Mouse (Mus musculus): ENCODE results near the gene Rhog. TPM values are rescaled to one million over a fixed set of nuclear protein-coding genes. Genes with fewer than 3 reads are reported as not detected.
"Not testable (repeated sequence)": the region's sequence is repeated elsewhere in the genome, so short reads cannot be mapped to it uniquely, and the experiment has no call there.

Gene Rhog
- polyA plus RNA-seq, 1 experiment from 2014 or later, result 15.1 TPM

GRCm38 (mm10) chr7:102267113-102267579 is 11.3 kb upstream of the Rhog start:
- under 1% methylated on average over 34 of the region's 34 CpGs for WGBS

GRCm38 (mm10) chr7:102266401-102267042 is 10.7 kb upstream of the Rhog start:
- 52% methylated on average over 14 of the region's 14 CpGs for WGBS
- H3K36me3 ChIP-seq (replicated peaks), result no peaks in the 10 kb centered on the region
- peak overlapping the region; percentile 63 for H3K4me3 ChIP-seq
- no peak overlapping the region for H3K27ac ChIP-seq
- H3K4me1 ChIP-seq, result peaks cover 20% of the 10 kb centered on the region
- H3K4me2 ChIP-seq, result peak overlapping the region; percentile 90
- ATAC-seq (replicated peaks), result peak; percentile 55
- no peaks in the 10 kb centered on the region; the same call in 1 of the 2 replicates for H3K27me3 ChIP-seq (replicated peaks)
- no peak overlapping the region for H3K9ac ChIP-seq
- H3K9me3 ChIP-seq, result no peaks in the 10 kb centered on the region

More at GRCm38 (mm10) chr7:102267113-102267579, 11.3 kb upstream of the Rhog start:
- no peaks in the 10 kb centered on the region for H3K36me3 ChIP-seq (replicated peaks)
- peak; percentile 93 for ATAC-seq (replicated peaks)
- H3K4me1 ChIP-seq, result peaks cover 20% of the 10 kb centered on the region
- H3K27ac ChIP-seq, result peak overlapping the region; percentile 43; the same call in 1 of the 2 replicates
- H3K4me2 ChIP-seq, result peak overlapping the region; percentile 90
- peak overlapping the region; percentile 63 for H3K4me3 ChIP-seq
- H3K9ac ChIP-seq, result peak overlapping the region; percentile 46
- H3K9me3 ChIP-seq, result no peaks in the 10 kb centered on the region
- no peaks in the 10 kb centered on the region; the same call in 1 of the 2 replicates for H3K27me3 ChIP-seq (replicated peaks)

DNA sequence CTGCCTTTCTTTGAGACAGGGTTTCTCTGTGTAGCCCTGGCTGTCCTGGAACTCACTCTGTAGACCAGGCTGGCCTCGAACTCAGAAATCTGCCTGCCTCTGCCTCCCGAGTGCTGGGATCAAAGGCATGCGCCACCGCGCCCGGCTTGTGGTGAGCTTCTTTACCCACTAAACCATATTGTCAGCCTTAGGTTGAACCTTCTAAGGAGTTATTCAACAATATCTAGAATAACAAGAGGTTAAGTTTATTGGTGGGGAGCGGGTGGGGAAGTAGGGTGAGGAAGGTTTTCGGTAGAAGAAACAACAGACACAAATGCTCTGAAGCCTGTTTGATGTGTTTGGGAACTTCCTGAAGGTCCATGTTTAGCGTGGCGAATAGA is 10.2 kb upstream of the Rhog start:
- H3K36me3 ChIP-seq (replicated peaks); H3K4me2 ChIP-seq; H3K9me3 ChIP-seq; H3K9ac ChIP-seq; H3K4me3 ChIP-seq; H3K27ac ChIP-seq; H3K27me3 ChIP-seq (replicated peaks); ATAC-seq (replicated peaks): not testable (repeated sequence)
- H3K4me1 ChIP-seq, result peaks cover 20% of the 10 kb centered on the region
- 93% methylated on average over 10 of the region's 10 CpGs for WGBS

GRCm38 (mm10) chr7:102263020-102263419 is 7.2 kb upstream of the Rhog start:
- no peaks in the 10 kb centered on the region for H3K36me3 ChIP-seq (replicated peaks)
- no peak overlapping the region for H3K27ac ChIP-seq
- no peaks in the 10 kb centered on the region for H3K9me3 ChIP-seq
- 92% methylated on average over 2 of the region's 2 CpGs for WGBS
- H3K4me1 ChIP-seq, result peaks cover under 1% of the 10 kb centered on the region; the same call in 1 of the 2 replicates
- no peak overlapping the region for H3K9ac ChIP-seq
- H3K4me3 ChIP-seq, result no peak overlapping the region
- ATAC-seq (replicated peaks), result no peak
- no peaks in the 10 kb centered on the region for H3K27me3 ChIP-seq (replicated peaks)
- no peak overlapping the region for H3K4me2 ChIP-seq

GRCm38 (mm10) chr7:102260518-102260917 is 4.7 kb upstream of the Rhog start:
- no peaks in the 10 kb centered on the region for H3K9me3 ChIP-seq
- H3K4me3 ChIP-seq, result no peak overlapping the region
- no peak overlapping the region for H3K4me2 ChIP-seq
- no peak overlapping the region for H3K9ac ChIP-seq
- WGBS, result 88% methylated on average over 1 of the region's 1 CpGs
- no peak for ATAC-seq (replicated peaks)
- H3K27ac ChIP-seq, result no peak overlapping the region
- H3K27me3 ChIP-seq (replicated peaks), result no peaks in the 10 kb centered on the region
- H3K4me1 ChIP-seq, result no peaks in the 10 kb centered on the region
- no peaks in the 10 kb centered on the region for H3K36me3 ChIP-seq (replicated peaks)

DNA sequence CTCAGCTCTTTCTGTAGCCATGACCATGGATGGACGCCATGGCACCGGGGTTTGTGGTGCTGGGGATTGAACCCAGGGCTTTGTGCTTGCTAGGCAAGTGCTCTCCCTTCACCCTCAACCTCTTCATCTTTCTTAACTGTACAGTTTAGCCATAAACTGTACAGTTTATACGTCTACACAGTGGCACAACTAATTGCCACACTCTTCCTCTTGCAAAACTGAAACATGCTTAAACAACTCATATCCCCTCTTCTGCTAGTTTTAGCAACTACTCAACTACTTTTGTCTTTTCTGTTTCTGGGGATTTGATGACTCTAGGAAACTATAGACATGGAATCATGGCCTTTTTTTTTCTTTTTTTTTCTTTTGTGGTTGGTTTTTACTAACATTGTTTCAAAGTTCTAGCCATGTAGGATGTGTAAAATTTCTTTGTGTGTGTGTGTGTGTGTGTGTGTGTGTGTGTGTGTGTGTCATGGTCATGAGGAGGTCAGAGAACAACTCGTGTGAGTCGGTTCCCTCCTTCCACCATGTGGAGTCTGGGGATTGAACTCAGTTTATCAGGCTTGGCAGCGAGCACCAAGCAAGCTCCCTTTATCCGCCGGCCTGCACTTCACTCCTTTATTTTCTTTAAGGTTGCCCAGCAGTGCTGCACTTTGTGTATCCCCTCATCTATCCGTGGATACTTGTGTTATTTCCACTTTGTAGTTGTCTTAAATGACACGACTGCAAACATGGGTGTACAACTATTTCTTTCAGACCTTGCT is 4.0 kb upstream of the Rhog start:
- Histone ChIP-seq H3K27ac (no peak overlapping the region), H3K4me1 (no peaks in the 10 kb centered on the region), H3K9me3 (no peaks in the 10 kb centered on the region), H3K9ac (no peak overlapping the region), H3K4me2 (no peak overlapping the region), H3K4me3 (no peak overlapping the region), H3K36me3 (replicated peaks) (no peaks in the 10 kb centered on the region), H3K27me3 (replicated peaks) (no peaks in the 10 kb centered on the region)
- 88% methylated on average over 10 of the region's 10 CpGs for WGBS
- no peak for ATAC-seq (replicated peaks)

- no peaks in the 10 kb centered on the region for H3K4me1 ChIP-seq
- 81% methylated on average over 3 of the region's 3 CpGs for WGBS
- H3K27me3 ChIP-seq (replicated peaks), result no peaks in the 10 kb centered on the region
- no peak overlapping the region for H3K4me2 ChIP-seq
- H3K4me3 ChIP-seq, result no peak overlapping the region
- H3K9ac ChIP-seq, result no peak overlapping the region
- no peaks in the 10 kb centered on the region for H3K36me3 ChIP-seq (replicated peaks)
- no peak for ATAC-seq (replicated peaks)
- no peaks in the 10 kb centered on the region for H3K9me3 ChIP-seq
- H3K27ac ChIP-seq, result no peak overlapping the region
These were observed 2.9 kb upstream of the Rhog start for GRCm38 (mm10) chr7:102258753-102259152.

GRCm38 (mm10) chr7:102258189-102258588 is 2.3 kb upstream of the Rhog start:
- Histone ChIP-seq H3K9me3 (no peaks in the 10 kb centered on the region), H3K9ac (no peak overlapping the region), H3K36me3 (replicated peaks) (no peaks in the 10 kb centered on the region), H3K4me2 (no peak overlapping the region), H3K4me1 (no peaks in the 10 kb centered on the region), H3K4me3 (no peak overlapping the region), H3K27ac (no peak overlapping the region), H3K27me3 (replicated peaks) (no peaks in the 10 kb centered on the region)
- 17% methylated on average over 4 of the region's 4 CpGs for WGBS
- ATAC-seq (replicated peaks), result peak; percentile 60

GRCm38 (mm10) chr7:102256636-102257035 is 782 bp upstream of the Rhog start:
- no peak for ATAC-seq (replicated peaks)
- Histone ChIP-seq H3K4me1 (no peaks in the 10 kb centered on the region), H3K27ac (no peak overlapping the region), H3K4me3 (no peak overlapping the region), H3K4me2 (no peak overlapping the region), H3K36me3 (replicated peaks) (no peaks in the 10 kb centered on the region), H3K9ac (no peak overlapping the region), H3K9me3 (no peaks in the 10 kb centered on the region), H3K27me3 (replicated peaks) (no peaks in the 10 kb centered on the region)
- WGBS, result 82% methylated on average over 3 of the region's 3 CpGs

GRCm38 (mm10) chr7:102253631-102254030 is 2.2 kb downstream of the Rhog start:
- Histone ChIP-seq H3K4me2 (no peak overlapping the region), H3K9me3 (no peaks in the 10 kb centered on the region), H3K4me1 (peaks cover 15% of the 10 kb centered on the region), H3K27me3 (replicated peaks) (no peaks in the 10 kb centered on the region), H3K36me3 (replicated peaks) (no peaks in the 10 kb centered on the region), H3K9ac (no peak overlapping the region), H3K27ac (no peak overlapping the region), H3K4me3 (no peak overlapping the region)
- 94% methylated on average over 1 of the region's 1 CpGs for WGBS
- ATAC-seq (replicated peaks), result no peak

DNA sequence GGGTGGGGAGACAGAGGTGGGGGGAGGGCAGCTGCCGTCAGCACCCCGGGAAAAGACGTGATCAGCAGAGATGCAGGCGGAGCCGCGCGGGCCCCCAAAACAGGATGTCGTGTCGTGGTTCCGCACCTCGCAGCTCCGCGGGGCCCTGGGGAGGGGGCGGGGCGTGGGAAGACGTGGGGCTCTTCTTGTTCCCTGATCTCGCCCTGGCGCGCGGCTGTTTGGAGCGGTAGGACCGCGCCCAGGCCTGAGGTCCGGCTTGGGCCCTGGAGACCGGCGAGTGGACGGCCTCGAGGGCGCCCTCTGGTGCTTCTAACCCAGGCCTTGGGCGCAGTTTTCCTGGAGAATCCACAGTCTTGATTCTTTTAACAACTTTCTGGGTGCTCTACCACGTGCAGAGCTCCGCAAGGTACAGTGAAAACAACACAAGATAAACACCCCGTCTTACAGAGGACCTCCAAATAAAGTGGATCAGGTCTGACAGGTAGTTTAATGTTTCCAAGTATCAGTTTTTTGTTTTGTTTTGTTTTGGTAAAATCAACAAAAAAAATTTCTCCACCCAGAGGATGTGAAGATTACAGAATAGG is 5.1 kb downstream of the Rhog start:
- peak overlapping the region; percentile 67 for H3K9ac ChIP-seq
- H3K27ac ChIP-seq, result peak overlapping the region; percentile 76
- peaks cover 20% of the 10 kb centered on the region for H3K4me1 ChIP-seq
- under 1% methylated on average over 32 of the region's 33 CpGs for WGBS
- H3K36me3 ChIP-seq (replicated peaks), result no peaks in the 10 kb centered on the region
- no peaks in the 10 kb centered on the region for H3K27me3 ChIP-seq (replicated peaks)
- H3K4me3 ChIP-seq, result peak overlapping the region; percentile 61
- H3K9me3 ChIP-seq, result no peaks in the 10 kb centered on the region
- peak; percentile 75 for ATAC-seq (replicated peaks)
- peak overlapping the region; percentile 94 for H3K4me2 ChIP-seq

DNA sequence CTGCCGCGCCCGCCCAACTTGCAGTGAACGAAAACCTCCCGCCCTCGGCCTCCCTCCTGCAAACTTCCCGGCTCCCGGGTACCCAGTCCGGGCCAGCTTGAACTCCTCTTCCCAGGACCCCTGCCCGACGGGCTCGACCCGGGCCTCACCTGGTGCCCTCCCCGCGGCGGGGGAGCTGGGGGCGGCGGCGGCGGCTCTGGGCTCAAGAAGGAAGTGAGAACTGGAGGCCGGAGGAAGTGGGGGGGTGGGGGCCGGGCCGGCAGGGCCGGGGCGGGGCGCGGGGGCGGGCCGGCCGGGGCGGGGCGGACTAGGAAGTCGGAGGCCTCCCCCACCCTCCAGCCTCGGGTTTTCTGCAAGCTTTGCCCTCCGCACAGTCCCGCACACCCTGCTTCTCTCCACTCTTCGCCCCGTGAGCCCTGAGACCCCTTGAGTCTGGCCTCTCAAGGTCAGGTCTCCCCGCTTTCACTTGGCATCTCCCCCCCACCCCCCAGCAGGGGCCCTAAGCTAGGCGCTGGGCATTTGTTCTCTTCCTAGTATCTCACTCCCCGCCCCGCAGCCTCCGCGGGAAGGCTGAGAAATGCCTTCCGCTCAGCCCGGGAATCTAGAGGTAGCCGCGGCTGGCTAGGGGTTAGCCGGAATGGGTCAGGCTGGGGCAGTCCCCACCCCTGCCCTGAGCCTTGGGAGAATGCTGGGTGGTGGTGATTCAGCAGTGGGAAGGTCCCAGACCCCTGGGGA is 5.8 kb downstream of the Rhog start:
- Histone ChIP-seq H3K9me3 (no peaks in the 10 kb centered on the region), H3K9ac (peak overlapping the region; percentile 67), H3K36me3 (replicated peaks) (no peaks in the 10 kb centered on the region), H3K4me2 (peak overlapping the region; percentile 94), H3K27me3 (replicated peaks) (no peaks in the 10 kb centered on the region), H3K4me3 (peak overlapping the region; percentile 61), H3K27ac (peak overlapping the region; percentile 76), H3K4me1 (peaks cover 21% of the 10 kb centered on the region)
- under 1% methylated on average over 37 of the region's 49 CpGs for WGBS
- ATAC-seq (replicated peaks), result peak; percentile 81

Measured in midbrain, embryonic 15.5 days (tissue).